Mouse (Mus musculus): ENCODE data around the gene Cyp4a12a.
"Not testable (repeated sequence)": the region's sequence is repeated elsewhere in the genome, so short reads cannot be mapped to it uniquely, and the experiment has no call there.

The Cyp4a12a gene

DNA sequence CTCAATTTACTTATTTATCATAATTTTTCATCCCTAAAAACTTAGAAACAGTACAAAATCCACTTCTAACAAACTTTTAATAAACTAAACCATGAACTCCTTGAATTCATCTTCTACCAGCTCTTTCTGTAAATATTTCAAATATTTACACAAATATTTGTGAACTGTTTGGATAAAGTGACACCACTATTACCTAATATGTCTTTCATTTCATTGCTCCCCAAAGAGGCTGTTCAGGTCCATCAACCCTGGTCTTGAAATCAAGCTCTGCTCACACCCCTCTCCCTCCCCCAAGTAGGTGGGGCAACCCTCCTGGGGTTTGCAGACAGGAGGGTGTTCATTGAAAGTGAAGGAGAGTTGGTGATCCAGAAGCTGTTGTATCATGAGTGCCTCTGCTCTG is at the start of gene Cyp4a12a:
Gene Cyp4a12a, plus strand, starts transcription at position 301 of the 400 bp plus-strand sequence.
- not testable (repeated sequence) for DNase-seq

DNA sequence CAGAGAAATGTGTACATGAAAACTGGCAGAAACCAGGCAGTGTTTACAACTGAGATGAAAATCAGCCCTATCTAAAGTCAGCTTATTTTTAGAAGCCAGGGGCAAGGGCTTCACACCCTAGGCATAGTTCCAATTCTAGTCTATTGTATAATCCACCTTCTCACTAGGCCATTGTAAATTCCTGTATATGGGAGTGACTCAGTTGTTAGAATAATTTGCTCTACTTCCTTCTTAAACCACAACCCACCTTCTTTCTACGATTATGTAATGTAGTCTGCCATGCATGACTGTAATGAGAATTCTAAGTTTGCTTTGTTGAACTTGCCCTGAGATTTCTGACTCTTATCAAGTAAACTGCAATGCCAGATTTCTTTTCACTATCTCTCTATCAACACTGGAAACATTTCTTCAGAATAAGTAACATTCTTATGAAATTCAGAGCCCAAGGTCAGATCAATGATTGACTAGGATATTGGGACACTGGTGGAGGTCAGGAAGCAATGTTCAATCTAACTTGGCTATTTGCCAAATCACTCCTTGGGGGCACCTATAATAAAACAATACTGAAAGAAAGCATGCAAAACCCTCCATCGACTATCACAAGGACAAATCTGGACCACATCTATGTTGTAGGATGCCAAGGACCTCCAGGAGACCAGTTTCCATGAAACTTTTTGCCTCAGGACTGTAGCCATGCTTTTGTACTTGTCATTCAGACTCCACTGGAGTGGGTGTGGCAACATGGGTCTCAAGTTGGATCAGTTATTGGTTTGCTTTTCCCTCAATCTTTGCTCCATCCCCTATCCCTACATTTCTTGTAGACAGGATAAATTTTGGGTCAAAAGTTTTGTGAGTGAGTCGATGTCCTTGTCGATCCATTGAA is 33.9 kb upstream of the Cyp4a12a start:
- not testable (repeated sequence) for DNase-seq

DNA sequence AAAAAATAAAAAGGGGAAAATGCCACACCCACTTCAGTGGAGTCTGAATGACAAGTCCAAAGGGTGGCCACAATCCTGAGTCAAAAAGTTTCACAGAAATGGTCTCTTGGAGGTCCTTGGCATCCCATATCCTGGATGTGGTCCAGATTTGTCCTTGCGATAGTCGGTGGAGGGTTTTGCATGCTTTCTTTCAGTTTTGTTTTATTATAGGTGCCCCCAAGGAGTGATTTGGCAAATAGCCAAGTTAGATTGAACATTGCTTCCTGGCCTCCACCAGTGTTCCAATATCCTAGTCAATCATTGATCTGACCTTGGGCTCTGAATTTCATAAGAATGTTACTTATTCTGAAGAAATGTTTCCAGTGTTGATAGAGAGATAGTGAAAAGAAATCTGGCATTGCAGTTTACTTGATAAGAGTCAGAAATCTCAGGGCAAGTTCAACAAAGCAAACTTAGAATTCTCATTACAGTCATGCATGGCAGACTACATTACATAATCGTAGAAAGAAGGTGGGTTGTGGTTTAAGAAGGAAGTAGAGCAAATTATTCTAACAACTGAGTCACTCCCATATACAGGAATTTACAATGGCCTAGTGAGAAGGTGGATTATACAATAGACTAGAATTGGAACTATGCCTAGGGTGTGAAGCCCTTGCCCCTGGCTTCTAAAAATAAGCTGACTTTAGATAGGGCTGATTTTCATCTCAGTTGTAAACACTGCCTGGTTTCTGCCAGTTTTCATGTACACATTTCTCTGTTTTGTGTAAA is 20.4 kb upstream of the Cyp4a12a start:
- not testable (repeated sequence) for DNase-seq

DNA sequence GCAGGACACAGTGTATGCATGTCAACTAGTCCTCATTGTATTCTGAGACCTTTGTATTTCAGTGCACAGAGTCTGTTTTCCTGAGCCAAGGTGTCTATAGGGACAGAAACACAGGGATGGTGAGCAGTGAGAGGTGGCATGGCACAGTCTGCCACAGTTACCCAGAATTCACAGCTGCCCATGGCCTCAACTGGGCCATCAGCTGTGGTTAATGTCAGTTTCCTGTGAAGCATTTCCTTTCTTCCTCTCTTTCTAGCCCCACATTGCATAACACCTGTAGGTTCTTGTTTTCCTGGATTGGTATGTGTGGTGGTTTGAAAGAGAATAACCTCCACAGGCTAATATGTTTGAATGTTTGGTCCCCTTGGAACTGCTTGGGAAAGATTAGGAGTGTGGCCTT is 18.5 kb upstream of the Cyp4a12a start:
- no peak for DNase-seq

DNA sequence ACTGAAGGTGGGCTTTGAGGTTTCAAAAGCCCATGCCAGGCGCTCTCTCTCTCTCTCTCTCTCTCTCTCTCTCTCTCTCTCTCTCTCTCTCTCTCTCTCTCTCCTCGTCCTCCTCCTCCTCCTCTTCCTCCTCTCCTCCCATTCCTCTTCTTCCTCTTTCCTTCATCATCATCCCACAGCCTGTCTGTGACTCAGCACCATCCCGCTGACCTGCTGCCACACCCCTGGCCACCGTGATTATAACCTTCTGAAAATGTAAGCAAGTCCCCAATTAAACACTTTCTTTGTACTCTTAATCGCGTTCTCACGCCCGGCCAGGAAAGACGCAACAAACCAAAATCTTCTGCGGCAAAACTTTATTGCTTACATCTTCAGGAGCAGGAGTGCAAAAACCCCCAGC is 18.1 kb upstream of the Cyp4a12a start:
- not testable (repeated sequence) for DNase-seq

DNA sequence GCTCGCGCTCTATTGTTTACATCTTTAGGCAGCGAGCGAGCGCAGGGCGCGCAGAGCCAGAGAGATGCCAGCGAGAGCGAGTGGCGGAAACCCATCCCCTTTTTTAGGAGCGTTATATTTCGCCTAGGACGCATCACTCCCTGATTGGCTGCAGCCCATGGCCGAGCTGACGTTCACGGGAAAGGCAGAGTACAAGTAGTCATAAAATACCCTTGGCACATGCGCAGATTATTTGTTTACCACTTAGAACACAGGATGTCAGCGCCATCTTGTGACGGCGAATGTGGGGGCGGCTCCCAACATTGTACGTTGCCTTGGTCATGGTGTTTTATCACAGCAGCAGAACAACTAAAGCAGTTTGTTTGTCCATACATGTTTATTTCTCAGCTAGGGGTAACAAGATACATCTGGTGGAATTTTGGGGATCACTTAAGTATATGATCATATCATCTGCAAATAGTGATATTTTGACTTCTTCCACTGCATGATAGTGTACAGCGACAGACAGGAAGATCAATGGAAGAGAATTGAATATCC is 17.5 kb upstream of the Cyp4a12a start:
- DNase-seq, result not testable (repeated sequence)

DNA sequence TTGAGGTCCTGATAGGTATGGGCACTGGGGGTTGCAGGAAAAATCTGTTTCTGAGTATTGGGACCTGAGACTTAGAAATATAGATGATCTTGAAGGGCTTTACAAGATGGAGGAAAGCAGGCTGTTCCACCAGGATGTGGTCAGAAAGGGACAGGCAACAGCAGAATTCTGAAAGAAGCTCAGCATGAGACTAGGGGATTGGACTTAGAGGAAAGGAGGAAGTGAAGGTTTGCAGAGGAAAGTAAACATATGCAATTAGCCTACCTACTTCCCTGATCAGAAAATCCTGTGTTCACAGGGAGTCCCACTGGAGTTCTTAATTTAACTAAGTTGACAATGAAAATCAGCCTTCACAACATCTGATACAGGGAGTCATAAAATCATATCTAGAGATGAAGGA is 26.9 kb downstream of the Cyp4a12a start:
- not testable (repeated sequence) for DNase-seq

DNA sequence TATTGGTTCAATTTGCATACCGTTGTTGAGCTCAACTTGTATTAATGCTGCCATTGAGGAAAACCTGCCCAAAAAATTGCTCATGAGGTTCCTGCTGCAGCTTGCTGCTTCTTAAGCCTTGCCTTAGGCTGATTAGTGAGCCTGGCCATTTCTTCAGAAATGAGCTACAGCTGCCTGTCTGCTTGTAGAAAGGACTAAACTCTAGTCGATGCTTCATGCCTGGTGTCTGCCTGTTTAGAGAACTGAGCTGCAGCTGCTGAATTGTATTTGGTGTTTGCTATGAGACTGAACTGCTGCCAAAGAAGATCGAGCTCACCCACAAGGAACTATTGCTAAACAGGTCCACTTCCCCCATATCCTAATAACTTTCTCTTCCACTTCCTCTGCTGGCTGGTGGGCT is 66.8 kb downstream of the Cyp4a12a start:
- DNase-seq, result not testable (repeated sequence)

DNA sequence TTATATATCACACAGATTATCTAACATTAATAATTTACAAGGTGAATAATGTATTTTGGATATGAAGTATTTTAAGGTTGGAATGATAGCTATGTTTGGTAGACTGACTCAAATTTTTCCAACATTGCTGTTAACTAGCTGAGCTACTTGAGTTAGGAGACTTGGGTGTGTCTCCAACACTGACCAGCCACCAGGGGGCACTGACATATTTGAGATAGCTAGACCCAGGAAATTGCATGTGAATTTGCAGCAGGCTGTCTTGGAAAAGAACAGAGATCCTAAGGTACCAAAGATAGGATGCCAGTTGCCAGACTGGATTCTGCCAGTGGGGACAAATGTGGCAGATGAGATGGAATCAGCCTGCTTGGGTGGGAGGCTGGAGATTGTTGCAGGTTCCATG is 69.2 kb downstream of the Cyp4a12a start:
- not testable (repeated sequence) for DNase-seq
